Mouse (Mus musculus) Patski (cell line): ENCODE measurements around the gene Bmp6. TPM values are rescaled to one million over a fixed set of nuclear protein-coding genes. Genes with fewer than 3 reads are reported as not detected.

ENCODE experiments used
- ATAC-seq: fragments of 100-300 bp; one replicate; pipeline ENCODE4 v1.8.0; 2021
- CTCF ChIA-PET: fragments of 350-600 bp; sonication (Branson Sonifier 250); formaldehyde crosslinking; loops from one replicate; lab custom pipeline; 2022; ENCODE audit warnings: inconsistent platforms; lab: Charles Lee
- POLR2A ChIA-PET: fragments of 350-600 bp; sonication (Branson Sonifier 250); formaldehyde crosslinking; loops from one replicate; lab custom pipeline; 2022; ENCODE audit warnings: antibody characterized with exemption, inconsistent platforms; lab: Charles Lee
- DNase-seq: peaks from one replicate; pipeline ENCODE4 v3.0.0-alpha.2; 2011; ENCODE audit warnings: low read depth, low spot score
- H3K27me3 ChIP-seq: fragments of 371-371 bp; one replicate; pipeline ENCODE4 v1.5.1; 2021
- CTCF ChIP-seq: fragments of 100-300 bp; IDR thresholded peaks from one replicate; pipeline ENCODE4 v1.5.1; 2021
- in situ Hi-C: fragments of 300-500 bp; cut with MboI; formaldehyde crosslinking; loops from 3 replicates; pipeline ENCODE4 v1.11.1; 2018; ENCODE audit warnings: low pct_unique_long_range_greater_than_20kb, mixed read lengths
- polyA plus RNA-seq: library from polyadenylated mRNA; unstranded; gene quantifications from one replicate; pipeline ENCODE4 v1.2.3, GENCODE M21; 2021

Gene Bmp6
- polyA plus RNA-seq, 1 experiment from 2014 or later, result 58.7 TPM

GRCm38 (mm10) chr13:38387453-38388040, 42.6 kb downstream of the Bmp6 start:
- DNase-seq, result no peak

GRCm38 (mm10) chr13:38393444-38393843, 48.5 kb downstream of the Bmp6 start:
- no peak for DNase-seq

More at GRCm38 (mm10) chr13:38387453-38388040, 42.6 kb downstream of the Bmp6 start:
- ATAC-seq, result no peak
- POLR2A ChIA-PET, result no interaction called here
- in situ Hi-C loops, result no loop called here
- CTCF ChIA-PET, result interaction anchor here (0.9 kb wide), 1 partner anchor 35 kb away, joined by 3 read pairs; no protein-coding TSS in a partner anchor
- no peaks in the 10 kb centered on the region for H3K27me3 ChIP-seq
- TF ChIP-seq CTCF, result no peak

GRCm38 (mm10) chr13:38395026-38395425, 50.1 kb downstream of the Bmp6 start:
- in situ Hi-C loops, result loop anchor here (5.0 kb wide), 1 partner anchor 33 kb away; no protein-coding TSS in a partner anchor
- H3K27me3 ChIP-seq, result no peaks in the 10 kb centered on the region
- ATAC-seq, result no peak
- no peak for DNase-seq
- ChIA-PET CTCF (interaction anchor here (0.6 kb wide), 1 partner anchor 1850 kb away, joined by 3 read pairs; no protein-coding TSS in a partner anchor), POLR2A (interaction anchor here (0.7 kb wide), 1 partner anchor 9 kb away, joined by 4 read pairs; no protein-coding TSS in a partner anchor)
- TF ChIP-seq CTCF, result no peak

More at GRCm38 (mm10) chr13:38393444-38393843, 48.5 kb downstream of the Bmp6 start:
- POLR2A ChIA-PET, result interaction anchor here (0.8 kb wide), 1 partner anchor 19 kb away, joined by 6 read pairs; no protein-coding TSS in a partner anchor
- TF ChIP-seq CTCF, result no peak
- in situ Hi-C loops, result no loop called here
- no peak for ATAC-seq
- H3K27me3 ChIP-seq, result no peaks in the 10 kb centered on the region
- CTCF ChIA-PET, result interaction anchor here (1.0 kb wide), 1 partner anchor 9 kb away, joined by 3 read pairs; no protein-coding TSS in a partner anchor

GRCm38 (mm10) chr13:38397007-38397545, 52.2 kb downstream of the Bmp6 start:
- no peak for TF ChIP-seq CTCF
- CTCF ChIA-PET, result no interaction called here
- POLR2A ChIA-PET, result no interaction called here
- H3K27me3 ChIP-seq, result no peaks in the 10 kb centered on the region
- in situ Hi-C loops, result loop anchor here (5.0 kb wide), 1 partner anchor 35 kb away; no protein-coding TSS in a partner anchor
- no peak for DNase-seq
- no peak for ATAC-seq

- no peaks in the 10 kb centered on the region for H3K27me3 ChIP-seq
- ChIA-PET CTCF (no interaction called here), POLR2A (interaction anchor here (0.7 kb wide), 1 partner anchor 9 kb away, joined by 3 read pairs; no protein-coding TSS in a partner anchor)
- TF ChIP-seq CTCF, result no peak
- ATAC-seq (no peak), DNase-seq (no peak)
- in situ Hi-C loops, result loop anchor here (5.0 kb wide), 1 partner anchor 36 kb away; no protein-coding TSS in a partner anchor
These were observed 53.8 kb downstream of the Bmp6 start for GRCm38 (mm10) chr13:38398658-38399057.

- in situ Hi-C loops, result no loop called here
- no peak for TF ChIP-seq CTCF
- no peak for ATAC-seq
These were observed 55.8 kb downstream of the Bmp6 start for GRCm38 (mm10) chr13:38400662-38401061.

GRCm38 (mm10) chr13:38407611-38408315, 62.9 kb downstream of the Bmp6 start:
- DNase-seq (no peak), ATAC-seq (no peak)
- CTCF ChIA-PET, result interaction anchor here (1.7 kb wide), 1 partner anchor 38 kb away, joined by 4 read pairs; no protein-coding TSS in a partner anchor
- no peak for TF ChIP-seq CTCF
- POLR2A ChIA-PET, result interaction anchor here (0.6 kb wide), 1 partner anchor 9 kb away, joined by 3 read pairs; no protein-coding TSS in a partner anchor
- in situ Hi-C loops, result no loop called here
- H3K27me3 ChIP-seq, result no peaks in the 10 kb centered on the region

More at GRCm38 (mm10) chr13:38400662-38401061, 55.8 kb downstream of the Bmp6 start:
- H3K27me3 ChIP-seq, result no peaks in the 10 kb centered on the region
- POLR2A ChIA-PET, result no interaction called here
- DNase-seq, result no peak
- CTCF ChIA-PET, result no interaction called here

- DNase-seq (no peak), ATAC-seq (no peak)
- ChIA-PET POLR2A (no interaction called here), CTCF (interaction anchor here (1.2 to 1.7 kb wide), 3 partner anchors 39 to 59 kb away, joined by 3 to 4 read pairs (median 4); no protein-coding TSS in a partner anchor)
- in situ Hi-C loops, result no loop called here
- no peak for TF ChIP-seq CTCF
- H3K27me3 ChIP-seq, result no peaks in the 10 kb centered on the region
These were observed 63.7 kb downstream of the Bmp6 start for GRCm38 (mm10) chr13:38408636-38409035.

GRCm38 (mm10) chr13:38410322-38410865, 65.5 kb downstream of the Bmp6 start:
- in situ Hi-C loops, result no loop called here
- DNase-seq (peak; percentile 96), ATAC-seq (peak; percentile 94)
- ChIA-PET CTCF (no interaction called here), POLR2A (interaction anchor here (1.1 kb wide), 1 partner anchor 64 kb away, joined by 4 read pairs; no protein-coding TSS in a partner anchor)
- H3K27me3 ChIP-seq, result no peaks in the 10 kb centered on the region
- no peak for TF ChIP-seq CTCF

GRCm38 (mm10) chr13:38419781-38420180, 74.9 kb downstream of the Bmp6 start:
- ChIA-PET POLR2A (no interaction called here), CTCF (interaction anchor here (0.7 to 1.5 kb wide), 2 partner anchors 20 to 70 kb away, joined by 3 to 4 read pairs; no protein-coding TSS in a partner anchor)
- no peak for TF ChIP-seq CTCF
- peak; percentile 75 for DNase-seq
- in situ Hi-C loops, result loop anchor here (5.0 kb wide), 1 partner anchor 72 kb away; the partner anchor contains the start of gene Bmp6
- peak; percentile 58 for ATAC-seq
- no peaks in the 10 kb centered on the region for H3K27me3 ChIP-seq
